Mouse (Mus musculus) spleen, adult 2 months (tissue): ENCODE results near the gene Miga1.
"Not testable (repeated sequence)": the region's sequence is repeated elsewhere in the genome, so short reads cannot be mapped to it uniquely, and the experiment has no call there.

ENCODE experiments used
- CTCF ChIP-seq: fragments of 200-500 bp; IDR thresholded peaks from 2 replicates; pipeline ENCODE4 v1.5.1; 2011; ENCODE audit warnings: mild to moderate bottlenecking, inconsistent platforms; ENCODE audit not compliant: insufficient read depth, insufficient read length, insufficient replicate concordance; ENCODE audit errors: extremely low read depth
- POLR2A ChIP-seq: fragments of 200-500 bp; IDR thresholded peaks from 2 replicates; pipeline ENCODE4 v1.6.1; 2011; ENCODE audit warnings: low read depth, low read length, inconsistent platforms

- not testable (repeated sequence) for TF ChIP-seq CTCF, POLR2A
Measured at GRCm38 (mm10) chr3:152316447-152317173, 23.6 kb downstream of the Miga1 start.
